Mouse (Mus musculus): Measurements from ENCODE around the gene Hspg2. TPM values are rescaled to one million over a fixed set of nuclear protein-coding genes. Genes with fewer than 3 reads are reported as not detected.

Gene Hspg2
- polyA plus RNA-seq, 1 experiment from 2014 or later, result 2.7 TPM

- H3K9me3 ChIP-seq (ENCODE audit: control insufficient read depth, low read length), result no peaks in the 10 kb centered on the region
- 0 out of 2 replicates have a peak, but pooled peaks cover 7% of the 10 kb centered on the region for H3K4me1 ChIP-seq (ENCODE audit: control insufficient read depth, insufficient read depth, low read length)
- H3K9ac ChIP-seq (replicated peaks; ENCODE audit: low read depth, low read length), result no peak overlapping the region
- 95% methylated on average over 4 of the region's 4 CpGs for WGBS
- no peak overlapping the region for H3K4me2 ChIP-seq (ENCODE audit: low read depth, low read length)
- no peak for ATAC-seq (ENCODE audit: low read depth)
- H3K27me3 ChIP-seq (ENCODE audit: control insufficient read depth, insufficient read depth, low read length), result no peaks in the 10 kb centered on the region
- no peak overlapping the region for H3K27ac ChIP-seq (ENCODE audit: low read depth, low read length)
- no peaks in the 10 kb centered on the region for H3K36me3 ChIP-seq (ENCODE audit: control insufficient read depth, insufficient read depth, low read length)
- H3K4me3 ChIP-seq (ENCODE audit: low read depth, low read length), result no peak overlapping the region
Observed at GRCm38 (mm10) chr4:137493187-137493586, 24.6 kb downstream of the Hspg2 start.

DNA sequence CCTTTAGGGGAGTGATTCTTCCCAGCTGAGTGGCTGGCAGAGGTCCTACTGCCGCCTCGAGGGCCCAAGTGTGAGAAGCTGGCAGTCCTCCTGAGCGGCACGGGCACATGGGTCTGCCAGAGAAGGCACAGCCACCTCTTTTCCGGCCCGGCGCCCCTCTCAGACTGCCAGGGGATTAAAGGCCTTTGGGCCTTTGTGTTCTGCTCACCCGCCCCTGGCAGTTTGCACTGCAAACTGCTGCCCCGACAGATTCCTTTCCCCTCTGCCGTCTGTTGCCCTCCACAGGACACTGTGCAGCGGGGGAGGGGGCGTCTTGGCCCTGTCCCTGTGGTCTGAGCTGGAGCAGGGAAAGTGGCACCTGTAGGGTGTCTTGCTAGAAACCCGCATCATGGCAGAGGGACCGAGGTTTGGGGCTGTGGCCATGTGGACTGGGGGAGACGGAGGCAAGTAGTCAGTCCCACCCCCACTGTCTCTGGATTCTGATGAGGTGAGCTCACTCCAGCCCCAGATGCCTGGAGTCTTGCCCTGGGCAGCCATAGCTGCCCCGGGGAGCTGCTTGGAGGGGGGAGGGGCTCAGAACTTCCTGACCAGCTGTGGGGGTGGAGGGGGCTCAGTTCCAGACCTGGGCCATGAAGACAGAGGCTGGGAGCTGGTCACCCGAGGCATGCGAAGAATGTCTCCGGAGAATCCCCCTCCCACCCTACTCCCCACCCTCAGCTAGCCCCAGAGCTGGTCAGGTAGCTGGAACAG is 26.4 kb downstream of the Hspg2 start:
- peak; percentile 46; the same call in 1 of the 2 replicates for ATAC-seq (ENCODE audit: low read depth)

GRCm38 (mm10) chr4:137495501-137496100 is 27.0 kb downstream of the Hspg2 start:
- H3K36me3 ChIP-seq (ENCODE audit: control insufficient read depth, insufficient read depth, low read length), result no peaks in the 10 kb centered on the region
- WGBS, result 55% methylated on average over 6 of the region's 6 CpGs
- no peak overlapping the region for H3K4me3 ChIP-seq (ENCODE audit: low read depth, low read length)
- no peaks in the 10 kb centered on the region for H3K4me1 ChIP-seq (ENCODE audit: control insufficient read depth, insufficient read depth, low read length)
- H3K4me2 ChIP-seq (ENCODE audit: low read depth, low read length), result no peak overlapping the region
- no peak overlapping the region for H3K27ac ChIP-seq (ENCODE audit: low read depth, low read length)
- H3K9me3 ChIP-seq (ENCODE audit: control insufficient read depth, low read length), result no peaks in the 10 kb centered on the region
- no peak for ATAC-seq (ENCODE audit: low read depth)
- H3K27me3 ChIP-seq (ENCODE audit: control insufficient read depth, insufficient read depth, low read length), result no peaks in the 10 kb centered on the region
- no peak overlapping the region for H3K9ac ChIP-seq (replicated peaks; ENCODE audit: low read depth, low read length)

More for the DNA sequence above, 26.4 kb downstream of the Hspg2 start:
- WGBS, result 9% methylated on average over 17 of the region's 19 CpGs
- H3K4me1 ChIP-seq (ENCODE audit: control insufficient read depth, insufficient read depth, low read length), result no peaks in the 10 kb centered on the region
- H3K4me3 ChIP-seq (ENCODE audit: low read depth, low read length), result no peak overlapping the region
- no peaks in the 10 kb centered on the region for H3K9me3 ChIP-seq (ENCODE audit: control insufficient read depth, low read length)
- no peak overlapping the region for H3K9ac ChIP-seq (replicated peaks; ENCODE audit: low read depth, low read length)
- H3K27ac ChIP-seq (ENCODE audit: low read depth, low read length), result 0 out of 2 replicates have a peak overlapping the region, but pooled peaks have one; percentile 6
- H3K36me3 ChIP-seq (ENCODE audit: control insufficient read depth, insufficient read depth, low read length), result no peaks in the 10 kb centered on the region
- H3K27me3 ChIP-seq (ENCODE audit: control insufficient read depth, insufficient read depth, low read length), result no peaks in the 10 kb centered on the region
- H3K4me2 ChIP-seq (ENCODE audit: low read depth, low read length), result no peak overlapping the region

DNA sequence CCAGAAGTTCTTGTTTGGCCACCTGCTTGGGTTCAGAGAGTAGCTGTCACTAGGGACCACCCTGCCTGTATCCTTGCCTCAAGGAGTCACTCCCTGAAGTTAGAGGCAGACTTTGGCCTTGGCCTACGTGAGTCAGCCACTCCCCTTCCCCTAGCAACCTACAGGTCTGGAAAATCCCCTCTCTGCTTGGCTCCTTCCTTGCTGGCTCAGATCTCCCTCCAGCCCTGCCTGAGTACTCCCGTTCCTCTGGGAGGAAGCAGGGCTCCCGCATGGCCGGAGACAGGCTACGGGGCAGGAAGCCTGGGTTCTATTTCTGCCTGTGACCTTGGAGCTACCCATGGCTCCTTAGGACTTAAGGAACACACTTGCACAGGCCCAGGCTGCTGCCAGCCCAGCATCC is 28.8 kb downstream of the Hspg2 start:
- no peak for ATAC-seq (ENCODE audit: low read depth)
- H3K9me3 ChIP-seq (ENCODE audit: control insufficient read depth, low read length), result no peaks in the 10 kb centered on the region

DNA sequence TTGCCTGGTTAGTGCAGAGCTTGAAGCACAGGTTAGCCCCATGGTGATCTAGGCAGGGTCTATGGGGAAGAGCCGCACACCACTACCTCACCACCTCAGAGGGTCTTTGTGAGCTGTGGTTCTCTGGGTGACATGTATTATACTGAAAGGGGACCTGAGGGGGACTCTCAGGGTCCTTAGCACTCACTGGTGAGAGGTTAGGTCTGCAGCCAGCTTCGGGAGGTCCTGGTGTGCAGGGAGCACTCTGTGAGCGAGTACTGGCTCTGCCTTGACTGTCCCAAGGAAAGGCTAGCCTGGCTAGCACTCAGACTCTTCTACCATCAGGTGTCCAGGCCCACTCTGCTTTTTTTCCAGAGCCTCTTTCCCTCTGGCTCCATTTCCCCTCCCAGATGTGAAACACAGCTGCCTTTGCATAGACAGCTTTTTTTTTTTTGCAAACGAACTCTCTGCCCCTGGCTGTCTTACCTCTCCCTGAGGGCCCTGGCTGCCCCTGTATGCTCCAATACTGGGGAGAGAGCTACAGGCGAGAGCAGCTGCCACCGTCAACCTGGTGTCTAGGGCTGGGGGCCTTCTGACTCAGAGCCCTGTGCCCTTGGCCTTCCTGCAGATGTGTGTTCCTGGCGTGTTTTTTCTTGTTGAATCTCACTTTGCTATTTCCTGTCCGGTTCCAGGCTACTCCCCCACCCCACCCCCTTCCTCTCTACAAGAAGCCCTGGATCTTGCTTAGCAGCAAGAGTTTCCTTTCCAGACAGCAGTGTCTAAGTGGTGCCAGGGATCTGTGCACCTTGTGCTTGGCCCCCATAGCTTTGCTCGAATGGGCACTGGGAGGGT is 29.5 kb downstream of the Hspg2 start:
- Histone ChIP-seq H3K27me3 (ENCODE audit: control insufficient read depth, insufficient read depth, low read length) (no peaks in the 10 kb centered on the region), H3K9me3 (ENCODE audit: control insufficient read depth, low read length) (no peaks in the 10 kb centered on the region), H3K36me3 (ENCODE audit: control insufficient read depth, insufficient read depth, low read length) (no peaks in the 10 kb centered on the region), H3K27ac (ENCODE audit: low read depth, low read length) (peak overlapping the region; percentile 34; the same call in 1 of the 2 replicates), H3K4me3 (ENCODE audit: low read depth, low read length) (no peak overlapping the region), H3K9ac (replicated peaks; ENCODE audit: low read depth, low read length) (no peak overlapping the region), H3K4me1 (ENCODE audit: control insufficient read depth, insufficient read depth, low read length) (no peaks in the 10 kb centered on the region), H3K4me2 (ENCODE audit: low read depth, low read length) (no peak overlapping the region)
- ATAC-seq (ENCODE audit: low read depth), result no peak
- WGBS, result 67% methylated on average over 9 of the region's 9 CpGs

More for the DNA sequence above, 28.8 kb downstream of the Hspg2 start:
- Histone ChIP-seq H3K4me2 (ENCODE audit: low read depth, low read length) (no peak overlapping the region), H3K9ac (replicated peaks; ENCODE audit: low read depth, low read length) (no peak overlapping the region), H3K36me3 (ENCODE audit: control insufficient read depth, insufficient read depth, low read length) (no peaks in the 10 kb centered on the region), H3K27ac (ENCODE audit: low read depth, low read length) (no peak overlapping the region), H3K4me1 (ENCODE audit: control insufficient read depth, insufficient read depth, low read length) (no peaks in the 10 kb centered on the region), H3K27me3 (ENCODE audit: control insufficient read depth, insufficient read depth, low read length) (no peaks in the 10 kb centered on the region), H3K4me3 (ENCODE audit: low read depth, low read length) (no peak overlapping the region)
- 71% methylated on average over 5 of the region's 5 CpGs for WGBS

DNA sequence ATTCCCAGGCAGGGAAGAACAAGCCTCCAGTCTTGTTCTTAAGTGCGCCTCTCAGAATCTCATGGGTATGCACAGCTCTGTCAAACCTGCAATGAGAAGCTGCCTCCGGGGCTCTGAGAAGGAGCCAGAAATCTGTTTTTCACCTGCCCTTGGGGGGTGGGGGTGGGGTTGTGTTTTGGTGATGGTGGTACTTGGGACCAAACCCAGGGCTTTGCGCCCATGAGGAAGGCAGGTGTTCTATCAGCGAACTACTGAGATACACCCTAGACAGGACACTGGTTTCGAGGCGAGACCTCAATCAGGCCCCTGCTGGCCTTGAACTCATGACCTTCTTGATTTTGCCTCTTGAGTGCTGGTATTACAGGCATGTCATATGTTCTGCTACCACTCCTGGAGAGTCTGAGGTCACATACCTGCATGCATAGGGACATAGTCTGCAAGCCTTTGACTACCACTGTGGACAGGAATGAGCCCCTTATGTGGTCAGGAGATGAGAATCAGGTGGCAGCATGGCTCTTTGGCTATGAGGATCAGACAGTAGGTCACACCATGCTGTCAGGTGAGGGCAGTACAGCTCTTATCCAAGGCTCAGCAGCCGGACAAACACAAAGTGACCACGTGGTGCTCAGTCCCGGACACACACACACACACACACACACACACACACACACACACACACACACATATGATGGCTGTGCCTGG is 30.5 kb downstream of the Hspg2 start:
- WGBS, result 90% methylated on average over 9 of the region's 9 CpGs
- no peaks in the 10 kb centered on the region for H3K27me3 ChIP-seq (ENCODE audit: control insufficient read depth, insufficient read depth, low read length)
- H3K27ac ChIP-seq (ENCODE audit: low read depth, low read length), result 0 out of 2 replicates have a peak overlapping the region, but pooled peaks have one; percentile 34
- no peaks in the 10 kb centered on the region for H3K9me3 ChIP-seq (ENCODE audit: control insufficient read depth, low read length)
- H3K4me3 ChIP-seq (ENCODE audit: low read depth, low read length), result no peak overlapping the region
- no peaks in the 10 kb centered on the region for H3K4me1 ChIP-seq (ENCODE audit: control insufficient read depth, insufficient read depth, low read length)
- no peak overlapping the region for H3K9ac ChIP-seq (replicated peaks; ENCODE audit: low read depth, low read length)
- no peak for ATAC-seq (ENCODE audit: low read depth)
- H3K4me2 ChIP-seq (ENCODE audit: low read depth, low read length), result no peak overlapping the region
- H3K36me3 ChIP-seq (ENCODE audit: control insufficient read depth, insufficient read depth, low read length), result no peaks in the 10 kb centered on the region

DNA sequence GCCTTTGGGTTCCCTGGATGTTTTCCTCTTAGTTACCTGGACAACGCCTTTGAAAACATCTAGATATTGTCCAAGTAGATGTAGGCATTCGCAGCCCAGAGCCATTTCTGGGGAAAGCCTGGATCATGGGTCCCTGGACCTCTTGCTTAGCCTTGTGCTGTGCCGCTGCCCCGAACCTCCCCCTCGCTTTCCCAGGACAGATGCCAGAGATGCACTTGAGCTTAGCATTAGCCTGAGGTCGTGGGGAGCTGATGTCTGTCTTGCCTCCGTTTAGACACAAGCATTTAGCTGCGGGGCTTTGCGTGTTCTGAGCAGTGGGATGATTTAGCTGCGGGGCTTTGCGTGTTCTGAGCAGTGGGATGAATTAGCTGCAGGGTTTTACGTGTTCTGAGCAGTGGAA is 31.6 kb downstream of the Hspg2 start:
- H3K4me3 ChIP-seq (ENCODE audit: low read depth, low read length), result no peak overlapping the region
- no peak overlapping the region for H3K27ac ChIP-seq (ENCODE audit: low read depth, low read length)
- H3K4me2 ChIP-seq (ENCODE audit: low read depth, low read length), result no peak overlapping the region
- H3K36me3 ChIP-seq (ENCODE audit: control insufficient read depth, insufficient read depth, low read length), result no peaks in the 10 kb centered on the region
- no peaks in the 10 kb centered on the region for H3K9me3 ChIP-seq (ENCODE audit: control insufficient read depth, low read length)
- H3K9ac ChIP-seq (replicated peaks; ENCODE audit: low read depth, low read length), result no peak overlapping the region
- H3K4me1 ChIP-seq (ENCODE audit: control insufficient read depth, insufficient read depth, low read length), result no peaks in the 10 kb centered on the region
- no peak for ATAC-seq (ENCODE audit: low read depth)
- H3K27me3 ChIP-seq (ENCODE audit: control insufficient read depth, insufficient read depth, low read length), result no peaks in the 10 kb centered on the region
- 79% methylated on average over 12 of the region's 12 CpGs for WGBS

DNA sequence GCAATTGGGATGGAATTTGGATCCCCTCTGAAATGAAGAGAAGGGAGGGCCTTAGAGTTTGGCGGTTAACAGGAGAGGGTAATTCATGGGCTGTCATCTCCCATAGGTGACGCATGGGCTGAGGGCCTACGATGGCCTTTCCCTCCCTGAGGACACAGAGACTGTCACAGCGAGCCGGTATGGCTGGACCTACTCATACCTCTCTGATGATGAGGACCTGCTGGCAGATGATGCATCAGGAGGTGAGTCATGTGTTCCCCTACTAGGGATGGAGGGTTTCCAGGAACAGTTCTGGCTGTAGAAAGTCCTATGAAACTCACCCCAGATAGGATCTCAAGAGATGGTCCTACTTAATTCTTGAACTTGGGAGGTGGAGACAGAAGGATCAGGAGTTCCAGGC is 32.4 kb downstream of the Hspg2 start:
- H3K27me3 ChIP-seq (ENCODE audit: control insufficient read depth, insufficient read depth, low read length), result no peaks in the 10 kb centered on the region
- H3K27ac ChIP-seq (ENCODE audit: low read depth, low read length), result no peak overlapping the region
- no peaks in the 10 kb centered on the region for H3K4me1 ChIP-seq (ENCODE audit: control insufficient read depth, insufficient read depth, low read length)
- no peaks in the 10 kb centered on the region for H3K36me3 ChIP-seq (ENCODE audit: control insufficient read depth, insufficient read depth, low read length)
- no peak overlapping the region for H3K4me3 ChIP-seq (ENCODE audit: low read depth, low read length)
- no peak overlapping the region for H3K9ac ChIP-seq (replicated peaks; ENCODE audit: low read depth, low read length)
- H3K4me2 ChIP-seq (ENCODE audit: low read depth, low read length), result no peak overlapping the region
- WGBS, result 89% methylated on average over 5 of the region's 5 CpGs
- no peaks in the 10 kb centered on the region for H3K9me3 ChIP-seq (ENCODE audit: control insufficient read depth, low read length)
- ATAC-seq (ENCODE audit: low read depth), result no peak
